Mouse (Mus musculus) left cerebral cortex, adult 9 months (tissue): ENCODE data around the gene Mum1.
A peak's percentile ranks its signal among the peaks of the same experiment; 100 is the strongest.

Experiments
- DNase-seq, 2 experiments: peaks; one replicate each; pipeline ENCODE4 v3.0.0; 2022; ENCODE audit warnings: low spot score in 2 of 2

The Mum1 gene

GRCm38 (mm10) chr10:80271186-80271843, 45.1 kb downstream of the Mum1 start:
- DNase-seq: no peak

- no peak for DNase-seq
Measured at GRCm38 (mm10) chr10:80271870-80272585, 45.8 kb downstream of the Mum1 start.

GRCm38 (mm10) chr10:80273847-80274246, 47.6 kb downstream of the Mum1 start:
- DNase-seq: no peak

GRCm38 (mm10) chr10:80276238-80276637, 50.0 kb downstream of the Mum1 start:
- no peak for DNase-seq

- no peak for DNase-seq
Measured at GRCm38 (mm10) chr10:80278390-80278789, 52.2 kb downstream of the Mum1 start.

- no peak for DNase-seq
Measured at GRCm38 (mm10) chr10:80279273-80279672, 53.0 kb downstream of the Mum1 start.

- no peak for DNase-seq
Measured at GRCm38 (mm10) chr10:80281304-80281703, 55.1 kb downstream of the Mum1 start.

- no peak for DNase-seq
Measured at GRCm38 (mm10) chr10:80281921-80282371, 55.7 kb downstream of the Mum1 start.

GRCm38 (mm10) chr10:80282481-80283441, 56.5 kb downstream of the Mum1 start:
- no peak for DNase-seq

- no peak for DNase-seq
Measured at GRCm38 (mm10) chr10:80285222-80286070, 59.2 kb downstream of the Mum1 start.

GRCm38 (mm10) chr10:80288097-80288496, 61.9 kb downstream of the Mum1 start:
- no peak for DNase-seq

GRCm38 (mm10) chr10:80288657-80289056, 62.4 kb downstream of the Mum1 start:
- no peak for DNase-seq

GRCm38 (mm10) chr10:80292251-80293146, 66.3 kb downstream of the Mum1 start, which contains the start of gene Rps15:
Gene Rps15, plus strand, starts transcription at chr10:80292453.
- peak; percentile 70 to 93 for DNase-seq

GRCm38 (mm10) chr10:80293325-80293724, 67.1 kb downstream of the Mum1 start:
- no peak for DNase-seq
